Mouse (Mus musculus) heart, postnatal 14 days (tissue): ENCODE measurements around the gene Dnmt1. TPM values are rescaled to one million over a fixed set of nuclear protein-coding genes. Genes with fewer than 3 reads are reported as not detected.
"Not testable (repeated sequence)": the region's sequence is repeated elsewhere in the genome, so short reads cannot be mapped to it uniquely, and the experiment has no call there.

Experiments
- DNase-seq, 2 experiments: peaks; one replicate each; pipeline ENCODE4 v3.0.0; 2021 to 2022
- intact Hi-C: fragments of 180-260 bp; cut with DNase I; formaldehyde crosslinking; loops from one replicate; pipeline ENCODE4 v1.15.1; 2025
- long read RNA-seq, 2 experiments: library from polyadenylated mRNA; stranded (forward); transcript quantifications; one replicate each; pipeline ENCODE4 v2.0.0; 2021
- total RNA-seq, 2 experiments: library from RNA; stranded (reverse); gene quantifications; 2 replicates each; pipeline ENCODE4 v1.2.3; 2021

Dnmt1 gene
- total RNA-seq: 10 to 100 TPM; 13.6 to 18.7 TPM
- long read RNA-seq, experiment 1, full-length matches to known transcripts: 3 of 9 reads
- long read RNA-seq, experiment 1, partial matches to known transcripts: 2 of 9 reads
- long read RNA-seq, experiment 1, other reads (novel, unspliced or antisense): 4 of 9 reads
- long read RNA-seq, experiment 2, full-length matches to known transcripts: 1 of 9 reads
- long read RNA-seq, experiment 2, partial matches to known transcripts: 7 of 9 reads
- long read RNA-seq, experiment 2, other reads (novel, unspliced or antisense): 1 of 9 reads

DNA sequence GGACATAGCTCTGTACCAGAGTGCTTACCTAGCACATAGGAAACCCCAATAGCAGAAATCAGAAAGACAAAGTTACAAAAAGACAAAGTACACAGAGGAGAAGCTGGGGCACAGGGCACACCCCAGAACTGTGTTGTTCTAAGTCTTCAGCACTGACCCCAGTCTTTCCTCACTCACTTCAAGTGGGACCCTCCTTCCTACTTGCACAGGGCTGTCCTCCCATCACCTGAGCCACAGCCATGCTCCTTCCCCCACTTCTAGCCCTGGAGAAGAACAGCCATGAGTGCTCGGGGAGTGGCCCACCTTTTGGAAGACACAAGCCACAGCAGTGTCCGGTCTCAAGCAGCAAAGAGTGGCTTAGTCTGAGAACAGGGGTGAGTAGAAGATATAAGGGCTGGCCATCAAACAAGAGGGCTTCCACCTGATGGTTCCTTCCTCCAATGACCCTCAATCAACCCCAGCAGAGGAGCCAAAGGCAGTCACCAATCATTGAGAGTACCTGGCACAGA lies at the start of gene Dnmt1:
Gene Dnmt1 (minus strand): TSS at position 459 of the 509 bp plus-strand sequence.
- intact Hi-C loops: no loop called here
- DNase-seq: no peak

DNA sequence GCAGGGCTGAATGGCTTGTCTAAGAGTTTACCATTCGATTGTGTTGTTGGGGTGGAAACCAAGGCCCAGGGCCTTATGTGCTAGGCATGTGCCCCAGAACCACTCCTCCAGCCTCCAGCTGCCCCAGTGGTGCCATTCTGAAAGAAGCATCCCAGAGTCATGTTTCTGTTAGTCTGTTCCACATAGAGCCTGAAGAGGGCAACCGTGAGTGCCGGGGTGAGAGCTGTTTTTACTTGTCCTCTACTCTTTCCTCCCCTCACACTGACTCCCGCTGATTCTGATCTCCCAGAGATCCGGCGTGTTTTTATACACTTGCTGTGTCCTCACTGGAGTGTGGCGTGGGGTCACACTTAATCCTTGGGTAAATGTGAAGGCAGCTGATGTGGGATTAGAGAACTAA lies 48.3 kb upstream of the Dnmt1 start:
- intact Hi-C loops: loop anchor here (10.0 kb wide), 1 partner anchor 127 kb away; the partner anchor contains the start of gene Tyk2
- no peak for DNase-seq

- intact Hi-C loops: loop anchor here (10.0 kb wide), 1 partner anchor 127 kb away; the partner anchor contains the start of gene Tyk2
- no peak for DNase-seq
These were observed 47.7 kb upstream of the Dnmt1 start for GRCm38 (mm10) chr9:21007313-21007952.

DNA sequence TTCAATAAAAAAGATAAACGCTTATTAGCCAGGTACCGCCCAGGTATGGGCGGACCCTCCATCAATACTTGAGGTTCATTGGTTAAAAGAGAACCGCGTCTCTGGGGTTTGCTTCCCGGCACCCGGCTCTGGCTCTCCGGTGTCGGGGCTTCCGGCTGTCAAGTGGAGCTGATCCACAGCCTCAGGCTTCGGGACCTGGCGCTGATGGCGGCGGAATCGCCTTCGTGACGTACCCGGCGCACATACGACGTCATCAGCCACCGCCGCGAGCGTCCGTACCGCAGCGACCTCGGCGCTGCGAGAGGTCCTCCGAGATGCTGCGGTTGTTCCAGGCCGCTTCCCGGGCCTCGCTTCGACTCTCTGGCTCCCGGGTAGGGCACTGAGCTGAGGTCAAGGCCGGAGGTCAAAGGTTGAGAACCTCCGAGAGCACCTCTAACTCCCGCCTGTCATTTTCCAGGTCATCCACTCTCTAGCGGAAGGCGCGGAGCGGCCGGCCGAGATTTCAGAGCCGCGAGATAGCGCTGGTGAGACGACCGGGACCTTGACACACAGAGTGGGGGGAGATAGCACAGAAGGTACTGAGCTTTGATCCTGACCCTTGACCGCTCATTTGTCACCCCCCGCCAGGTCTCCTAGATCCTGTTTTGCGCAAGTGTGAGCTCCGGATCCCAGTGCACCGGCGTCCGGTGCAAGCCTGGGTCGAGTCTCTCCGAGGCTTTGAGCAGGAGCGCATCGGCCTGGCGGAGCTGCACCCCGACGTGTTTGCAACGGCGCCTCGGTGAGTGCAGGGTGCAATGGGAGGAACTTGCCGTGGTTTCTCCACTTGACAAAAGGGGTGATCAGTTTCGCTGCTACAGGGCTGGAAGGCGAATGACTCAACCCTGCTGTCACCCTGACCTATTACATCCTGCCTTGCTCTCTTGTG lies 43.2 kb upstream of the Dnmt1 start, which contains the start of gene Mrpl4:
Gene Mrpl4 (plus strand): TSS at position 112 of the 925 bp plus-strand sequence.
- intact Hi-C loops: loop anchor here (2.0 to 10.0 kb wide), 3 partner anchors 26 to 132 kb away; partner anchors contain the start of genes Eif3g, Icam4 and Tyk2
- DNase-seq: peak; percentile 87 to 95

DNA sequence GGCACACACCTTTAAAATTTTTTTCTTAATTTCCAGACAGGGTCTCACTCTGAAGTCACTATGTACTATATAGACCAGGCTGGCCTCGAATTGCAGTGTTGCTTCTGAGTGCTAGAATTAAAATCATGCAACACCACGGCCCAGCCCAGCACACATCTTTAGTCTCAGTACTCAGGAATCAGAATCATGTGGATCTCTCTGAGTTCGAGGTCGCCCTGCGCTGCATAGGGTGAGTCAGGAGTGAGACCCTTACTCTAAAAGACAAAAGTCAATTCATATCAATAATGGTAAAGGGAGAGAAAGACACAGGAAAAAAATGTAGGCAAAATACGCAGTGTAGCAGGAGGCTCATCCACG lies 42.6 kb upstream of the Dnmt1 start:
- intact Hi-C loops: loop anchor here (2.0 to 10.0 kb wide), 3 partner anchors 27 to 133 kb away; partner anchors contain the start of genes Eif3g, Icam4 and Tyk2
- DNase-seq: no peak

- intact Hi-C loops: loop anchor here (2.0 to 10.0 kb wide), 3 partner anchors 27 to 133 kb away; partner anchors contain the start of genes Eif3g, Icam4 and Tyk2
- DNase-seq: peak in 1 of 2 experiments; percentile 35
These were observed 42.0 kb upstream of the Dnmt1 start for GRCm38 (mm10) chr9:21001651-21002200.

GRCm38 (mm10) chr9:21000811-21001210 lies 41.1 kb upstream of the Dnmt1 start:
- DNase-seq: peak in 1 of 2 experiments; percentile 46
- intact Hi-C loops: loop anchor here (10.0 kb wide), 1 partner anchor 134 kb away; the partner anchor contains the start of gene Tyk2

DNA sequence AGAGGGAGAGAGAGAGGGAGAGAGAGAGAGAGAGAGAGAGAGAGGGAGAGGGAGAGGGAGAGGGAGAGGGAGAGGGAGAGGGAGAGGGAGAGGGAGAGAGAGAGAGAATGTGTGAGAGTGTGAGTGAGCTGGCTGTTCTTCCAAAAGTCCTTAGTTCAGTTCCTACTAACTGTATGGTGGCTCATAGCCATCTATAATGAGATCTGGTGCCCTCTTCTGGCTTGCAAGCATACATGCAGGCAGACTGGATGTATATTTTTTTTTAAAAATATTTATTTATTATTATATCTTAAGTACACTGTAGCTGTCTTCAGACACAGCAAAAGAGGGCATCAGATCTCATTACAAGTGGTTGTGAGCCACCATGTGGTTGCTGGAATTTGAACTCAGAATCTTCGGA lies 38.6 kb upstream of the Dnmt1 start:
- DNase-seq: not testable (repeated sequence)
- intact Hi-C loops: loop anchor here (5.0 kb wide), 2 partner anchors 46 to 81 kb away; no protein-coding TSS in a partner anchor

GRCm38 (mm10) chr9:20997065-20997464 lies 37.4 kb upstream of the Dnmt1 start:
- intact Hi-C loops: loop anchor here (5.0 kb wide), 2 partner anchors 45 to 80 kb away; no protein-coding TSS in a partner anchor
- no peak for DNase-seq

DNA sequence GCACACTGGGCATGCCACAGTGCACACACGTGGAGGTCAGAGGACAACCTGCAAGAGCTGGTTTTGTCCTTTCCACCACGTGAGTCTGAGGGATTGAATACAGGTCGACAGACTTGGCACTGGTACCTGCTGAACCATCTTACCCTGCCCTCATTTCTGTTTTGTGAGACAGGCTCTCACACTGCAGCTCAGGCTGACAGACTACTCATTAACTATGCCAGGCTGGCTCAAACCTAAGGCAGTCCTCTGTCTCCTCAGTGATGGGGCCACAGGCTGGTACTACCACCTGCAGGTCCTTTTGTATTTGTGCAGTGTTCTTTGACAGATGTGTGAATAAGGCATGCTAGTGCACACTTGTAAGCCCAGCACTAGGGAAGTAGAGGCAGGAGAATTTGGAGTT lies 35.4 kb upstream of the Dnmt1 start:
- no peak for DNase-seq
- intact Hi-C loops: loop anchor here (5.0 kb wide), 2 partner anchors 43 to 78 kb away; no protein-coding TSS in a partner anchor

DNA sequence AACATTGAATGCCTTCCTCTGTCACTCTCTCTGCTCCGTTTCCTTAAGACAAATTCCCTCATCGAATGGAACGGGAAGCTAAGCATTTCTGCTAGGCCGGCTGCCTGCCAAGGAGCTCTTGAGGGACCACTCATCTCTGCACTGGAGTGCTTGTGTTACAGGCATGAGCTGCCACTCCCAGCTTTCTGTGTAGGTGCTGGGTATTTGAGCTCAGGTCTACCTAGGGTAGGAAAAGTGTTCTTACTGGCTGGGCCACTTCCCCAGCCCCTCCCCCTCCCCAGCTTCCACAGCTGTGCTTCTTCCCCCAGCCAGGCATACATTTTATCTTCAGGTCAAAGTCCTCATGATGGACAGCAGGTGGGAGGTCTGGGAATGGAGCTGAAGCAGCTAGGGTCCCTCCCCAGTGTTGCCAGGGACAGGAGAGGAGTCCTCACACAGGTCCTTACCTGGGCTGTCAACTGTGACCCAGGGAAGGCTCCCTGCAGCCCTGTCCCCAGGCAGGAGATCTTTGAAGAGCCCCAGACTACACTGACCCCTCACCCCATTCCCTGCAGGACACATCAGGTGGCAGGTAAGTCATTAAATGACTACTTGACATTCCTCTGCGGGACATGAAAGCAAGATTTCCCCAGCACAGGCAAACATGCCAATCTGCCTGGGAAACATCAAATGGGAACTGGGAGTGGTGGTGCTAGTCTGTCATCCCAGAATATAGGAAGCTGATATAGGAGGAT lies 33.6 kb upstream of the Dnmt1 start:
- intact Hi-C loops: no loop called here
- DNase-seq: no peak

DNA sequence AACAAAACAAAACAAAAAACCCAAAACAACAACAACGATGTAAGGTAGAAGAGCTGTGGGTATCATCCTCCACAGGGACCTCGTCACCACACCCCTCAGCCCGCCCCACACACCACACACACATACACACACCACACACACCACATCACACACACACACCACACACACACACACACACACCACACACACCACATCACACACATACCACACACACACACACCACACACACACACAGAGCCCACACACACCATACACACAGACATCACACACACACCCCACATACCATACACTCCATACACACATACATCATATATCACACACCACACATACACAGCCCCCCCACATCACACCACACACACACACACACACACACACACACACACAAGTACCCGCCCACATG lies 31.9 kb upstream of the Dnmt1 start:
- intact Hi-C loops: no loop called here
- no peak for DNase-seq

DNA sequence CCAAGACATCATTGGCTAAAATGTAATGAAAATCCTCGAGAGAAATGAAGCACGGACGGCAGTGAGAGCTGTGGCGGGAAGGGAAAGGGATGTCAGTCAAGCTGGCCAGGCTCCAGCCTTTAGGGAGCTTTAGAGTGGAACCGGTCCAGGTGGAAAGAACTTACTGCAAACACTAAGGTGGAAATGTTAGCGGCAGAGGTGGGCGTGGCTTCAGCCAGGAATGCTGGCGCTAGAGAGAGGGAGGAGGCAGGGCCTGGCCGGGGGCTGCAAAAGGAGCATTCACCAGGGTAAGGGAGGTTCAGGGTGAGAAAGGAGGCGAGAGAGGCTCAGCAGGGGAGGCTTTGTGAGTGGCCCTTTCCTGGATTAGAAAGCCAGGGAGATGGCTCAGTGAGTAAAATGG lies 31.2 kb upstream of the Dnmt1 start:
- intact Hi-C loops: no loop called here
- peak in 1 of 2 experiments; percentile 36 for DNase-seq

DNA sequence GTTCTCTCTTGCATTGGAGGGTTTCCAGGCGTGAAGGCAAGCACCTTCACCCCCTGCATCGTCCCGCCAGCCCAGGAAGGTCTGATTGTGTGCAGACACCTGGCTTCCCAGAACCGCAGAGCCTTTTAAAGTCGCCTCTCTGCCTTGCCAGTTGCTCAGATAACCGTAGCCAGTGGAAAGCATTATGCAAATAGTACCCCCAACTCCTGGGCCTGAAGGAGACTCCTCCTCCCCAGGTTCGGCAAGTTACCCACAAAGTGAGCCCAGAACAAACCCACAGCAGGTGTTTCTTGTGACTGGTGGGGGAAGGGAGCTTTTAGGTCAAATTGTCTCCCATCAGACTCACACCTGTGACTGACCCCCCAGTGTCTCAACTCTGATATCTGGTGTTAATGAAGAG lies 28.3 kb upstream of the Dnmt1 start:
- no peak for DNase-seq
- intact Hi-C loops: no loop called here

DNA sequence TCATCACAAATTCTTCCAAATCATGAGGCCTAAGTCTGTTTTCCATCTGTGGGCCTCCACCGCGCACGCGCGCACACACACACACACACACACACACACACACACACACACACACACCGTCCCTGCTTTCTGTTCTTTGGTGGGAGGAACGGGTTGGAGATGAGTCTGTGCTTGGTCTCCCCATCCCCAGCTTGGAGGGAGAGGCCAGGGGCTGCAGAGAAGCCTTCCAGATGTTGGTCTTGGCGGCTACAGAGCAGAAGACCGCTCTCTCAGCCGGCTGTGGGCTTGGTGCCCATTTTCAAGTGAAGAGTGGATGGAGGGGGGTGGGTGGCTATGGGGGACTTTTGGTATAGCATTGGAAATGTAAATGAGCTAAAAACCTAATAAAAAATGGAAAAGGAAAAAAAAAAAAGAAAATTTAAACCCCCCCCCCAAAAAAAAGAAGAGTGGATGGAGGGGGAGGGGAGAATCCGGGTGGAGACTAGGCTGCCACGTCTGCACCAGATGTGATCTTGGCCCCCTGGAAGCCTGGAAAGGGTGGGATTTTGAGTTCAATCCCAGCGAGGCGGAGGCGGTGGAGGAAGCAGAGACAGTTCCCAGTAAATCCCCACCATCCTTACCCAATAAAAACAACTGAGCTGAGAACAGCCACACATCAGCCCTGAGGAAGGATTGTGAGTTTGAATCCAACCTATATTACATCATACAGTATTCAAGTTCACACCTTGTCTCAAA lies 27.4 kb upstream of the Dnmt1 start:
- intact Hi-C loops: no loop called here
- DNase-seq: peak; percentile 72 to 73

GRCm38 (mm10) chr9:20983169-20983568 lies 23.5 kb upstream of the Dnmt1 start:
- DNase-seq: no peak
- intact Hi-C loops: no loop called here

GRCm38 (mm10) chr9:20982171-20982570 lies 22.5 kb upstream of the Dnmt1 start:
- DNase-seq: no peak
- intact Hi-C loops: no loop called here

DNA sequence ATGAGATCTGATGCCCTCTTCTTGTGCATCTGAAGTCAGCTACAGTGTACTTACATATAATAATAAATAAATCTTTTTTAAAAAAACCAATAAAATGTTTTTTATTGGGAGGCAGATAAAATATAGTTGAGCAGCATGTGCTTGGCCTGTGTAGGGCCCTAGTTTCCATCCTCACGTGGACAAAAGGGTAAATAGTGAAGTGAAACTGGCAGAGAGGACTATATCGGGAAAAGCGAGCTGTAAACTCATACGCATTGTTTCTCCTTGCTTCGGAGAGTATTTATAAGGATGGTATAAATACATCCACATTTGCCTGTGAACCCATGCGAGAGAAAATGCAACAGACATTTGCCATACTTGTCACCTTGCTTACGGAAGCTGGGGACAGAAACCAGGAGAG lies 20.1 kb upstream of the Dnmt1 start:
- DNase-seq: no peak
- intact Hi-C loops: no loop called here
